Mouse (Mus musculus) left cerebral cortex, adult 2 months (tissue): ENCODE measurements around the gene F8. TPM values are rescaled to one million over a fixed set of nuclear protein-coding genes. Genes with fewer than 3 reads are reported as not detected.
A peak's percentile ranks its signal among the peaks of the same experiment; 100 is the strongest.

Experiments
- DNase-seq, 2 experiments: peaks; one replicate each; pipeline ENCODE4 v3.0.0; 2021 to 2022; ENCODE audit warnings: low spot score in 2 of 2, mixed read lengths in 1 of 2; ENCODE audit errors: extremely low spot score in 1 of 2
- H3K27ac ChIP-seq: fragments of 200-600 bp; 2 replicates; pipeline ENCODE4 v1.8.1; 2022
- H3K4me3 ChIP-seq: fragments of 200-600 bp; 2 replicates; pipeline ENCODE4 v1.8.1; 2022
- CTCF ChIP-seq: fragments of 200-600 bp; IDR thresholded peaks from 2 replicates; pipeline ENCODE4 v1.8.1; 2022; ENCODE audit warnings: antibody characterized with exemption, mild to moderate bottlenecking, moderate library complexity
- intact Hi-C: fragments of 180-260 bp; cut with DNase I; formaldehyde crosslinking; loops from one replicate; pipeline ENCODE4 v1.15.1; 2025
- long read RNA-seq, 2 experiments: library from polyadenylated mRNA; stranded (forward); transcript quantifications; one replicate each; pipeline ENCODE4 v2.0.0; 2021; ENCODE audit warnings: borderline mapping rate in 2 of 2
- total RNA-seq, 2 experiments: library from RNA; stranded (reverse); gene quantifications; 2 replicates each; pipeline ENCODE4 v1.2.3; 2021

The F8 gene
- 1 to 10 TPM; 3.6 TPM for total RNA-seq
- long read RNA-seq, experiment 1 = 0 reads
- long read RNA-seq, experiment 2 = 0 reads

DNA sequence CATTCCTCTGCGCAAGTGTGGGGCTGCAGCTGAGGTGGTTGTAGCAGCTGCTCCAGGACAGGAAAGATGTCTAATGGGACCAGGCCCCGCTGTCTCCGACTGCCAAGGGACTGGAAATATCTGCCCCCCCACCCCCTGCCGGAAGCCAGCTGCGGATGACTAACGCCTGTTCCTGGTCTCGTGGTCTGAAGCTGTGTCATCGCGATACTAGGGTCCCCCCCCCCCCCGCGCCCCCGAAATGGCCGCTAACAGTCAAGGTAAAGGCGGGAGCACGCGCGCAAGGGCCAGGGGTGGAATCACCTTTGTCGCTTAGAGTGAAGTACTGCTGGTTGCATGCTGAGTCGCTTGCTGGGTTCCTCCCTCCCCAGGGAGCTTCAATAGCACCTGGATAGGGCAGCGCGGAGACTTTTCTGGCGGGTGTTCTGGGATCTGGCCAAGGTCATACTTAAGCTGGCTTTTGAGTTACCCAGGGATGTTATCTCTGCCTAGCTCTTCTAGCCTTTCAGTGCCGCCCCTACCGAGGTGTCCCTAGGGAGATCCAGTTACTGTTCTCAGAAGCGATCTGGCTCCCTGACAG lies at the start of gene F8, which contains the start of gene Fundc2:
F8 (minus strand) TSS at position 421 of the 577 bp plus-strand sequence.
Fundc2 (plus strand) TSS at position 205 of the 577 bp plus-strand sequence.
- intact Hi-C loops = loop anchor here (1.0 kb wide), 1 partner anchor 34 kb away; the partner anchor contains the start of genes Brcc3, Cmc4 and Mtcp1
- peak within 1 kb of the TSS; percentile 76 for H3K27ac ChIP-seq
- peak within 1 kb of the TSS; percentile 51 for H3K4me3 ChIP-seq
- no peak for TF ChIP-seq CTCF
- DNase-seq = peak; percentile 19 to 71

DNA sequence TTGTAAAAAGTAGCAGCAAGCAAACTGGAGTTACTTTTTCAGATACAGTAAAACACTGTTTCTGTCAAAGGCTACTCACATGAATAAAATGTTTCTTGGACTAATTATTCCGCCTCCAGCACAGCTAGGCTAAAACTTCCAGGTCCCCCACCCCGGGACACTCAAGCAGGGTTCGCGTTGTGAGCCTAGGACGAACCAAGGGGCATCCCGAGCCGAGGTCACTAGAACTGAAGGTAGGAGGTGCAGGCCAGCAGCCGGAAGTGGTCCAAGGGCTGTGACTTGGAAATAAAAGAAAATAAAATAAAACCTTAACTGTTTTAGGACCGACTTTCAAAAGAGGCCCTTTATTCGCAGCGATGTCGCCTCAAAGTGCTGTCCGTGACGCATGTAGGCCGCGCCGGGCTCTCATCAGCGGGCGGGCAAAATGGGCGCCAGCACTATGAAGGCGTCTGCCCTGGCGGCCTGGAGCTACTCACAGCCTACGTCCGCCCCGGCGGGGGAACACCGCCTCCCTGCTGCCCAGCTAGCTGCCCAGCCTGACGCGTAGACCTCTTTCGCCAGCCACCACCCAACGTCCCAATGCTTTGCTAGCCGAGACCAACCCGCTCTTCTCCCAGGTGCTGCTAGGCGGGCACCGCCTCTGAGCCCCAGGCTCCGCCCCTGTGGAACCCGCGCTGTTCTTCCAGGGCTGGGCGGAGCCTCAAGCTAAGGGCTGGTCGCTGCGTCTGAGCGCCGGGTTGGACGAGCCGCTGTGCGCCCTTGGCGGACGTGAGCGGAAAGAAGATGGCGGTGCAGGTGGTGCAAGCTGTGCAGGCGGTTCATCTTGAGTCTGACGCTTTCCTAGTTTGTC lies 33.7 kb upstream of the F8 start, which contains the start of the genes Cmc4, Mtcp1 and Brcc3:
Cmc4 (minus strand) TSS at position 649 of the 850 bp plus-strand sequence.
Mtcp1 (minus strand) TSS at position 653 of the 850 bp plus-strand sequence.
Brcc3 (plus strand) TSS at position 693 of the 850 bp plus-strand sequence.
- intact Hi-C loops = loop anchor here (1.0 to 10.0 kb wide), 3 partner anchors 34 to 259 kb away; partner anchors contain the start of genes F8, Fundc2 and Vbp1
- DNase-seq = peak; percentile 78 to 84
- Histone ChIP-seq H3K4me3 (peak within 1 kb of the TSS; percentile 63), H3K27ac (peak within 1 kb of the TSS; percentile 83)
- no peak; the same call in none of the 2 replicates for TF ChIP-seq CTCF

DNA sequence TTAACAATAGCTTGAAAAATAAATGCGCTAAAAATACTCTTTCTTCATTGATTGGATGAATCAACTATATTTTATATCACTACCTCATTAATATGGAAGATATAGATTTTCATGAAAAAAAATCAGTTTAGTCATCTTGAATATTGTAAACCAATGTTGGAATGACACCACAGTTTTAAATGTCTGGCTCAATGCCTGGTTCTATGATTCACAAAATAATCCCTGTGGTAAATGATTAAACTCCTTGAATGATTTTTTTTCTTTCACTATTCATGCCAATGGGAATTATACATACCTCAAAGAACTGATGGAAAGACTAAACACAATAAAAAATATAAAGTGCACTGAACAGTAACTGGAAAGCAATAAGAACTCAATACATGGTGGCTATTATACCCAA lies 27.3 kb upstream of the F8 start:
- no peak for DNase-seq
- TF ChIP-seq CTCF = no peak
- H3K27ac ChIP-seq = no peak overlapping the region
- no peak overlapping the region for H3K4me3 ChIP-seq
- intact Hi-C loops = loop anchor here (10.0 kb wide), 1 partner anchor 265 kb away; no protein-coding TSS in a partner anchor

GRCm38 (mm10) chrX:75403350-75403749 lies 20.9 kb upstream of the F8 start:
- Histone ChIP-seq H3K27ac (no peak overlapping the region), H3K4me3 (no peak overlapping the region)
- no peak for DNase-seq
- intact Hi-C loops = no loop called here
- TF ChIP-seq CTCF = no peak

DNA sequence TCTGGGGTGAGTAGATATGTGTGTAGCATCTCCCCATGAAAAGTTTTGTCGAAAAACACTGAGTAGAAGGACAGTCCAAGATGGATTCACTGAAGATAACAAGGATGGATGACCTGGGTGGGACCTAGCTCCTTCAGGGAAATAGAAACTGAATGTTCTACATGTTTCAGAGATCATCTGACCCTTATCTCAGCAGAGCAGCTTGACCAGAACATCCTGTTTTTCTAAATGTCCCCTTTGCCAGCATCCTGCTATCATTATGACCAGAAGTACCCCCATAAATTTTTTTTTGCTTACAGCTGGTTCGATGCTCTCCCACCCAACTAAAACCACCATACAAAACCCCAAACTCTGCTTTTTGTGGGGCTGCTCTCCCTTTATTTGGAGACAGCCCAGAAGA lies 20.3 kb upstream of the F8 start:
- intact Hi-C loops = no loop called here
- TF ChIP-seq CTCF = no peak
- DNase-seq = no peak
- Histone ChIP-seq H3K4me3 (no peak overlapping the region), H3K27ac (no peak overlapping the region)

- TF ChIP-seq CTCF = no peak
- intact Hi-C loops = no loop called here
- no peak for DNase-seq
Measured at GRCm38 (mm10) chrX:75399471-75399870, 17.1 kb upstream of the F8 start.

GRCm38 (mm10) chrX:75381699-75382098 lies 716 bp downstream of the F8 start:
- intact Hi-C loops = loop anchor here (1.0 to 2.0 kb wide), 2 partner anchors 35 to 251 kb away; partner anchors contain the start of genes Brcc3, Cmc4, Mpp1 and Mtcp1
- Histone ChIP-seq H3K27ac (peak overlapping the region; percentile 8), H3K4me3 (peak overlapping the region; percentile 51)
- DNase-seq = no peak
- TF ChIP-seq CTCF = no peak

More at GRCm38 (mm10) chrX:75399471-75399870, 17.1 kb upstream of the F8 start:
- Histone ChIP-seq H3K27ac (no peak overlapping the region), H3K4me3 (no peak overlapping the region)

GRCm38 (mm10) chrX:75381176-75381575 lies 1.2 kb downstream of the F8 start:
- no peak for DNase-seq
- H3K4me3 ChIP-seq = no peak overlapping the region
- no peak overlapping the region for H3K27ac ChIP-seq
- intact Hi-C loops = loop anchor here (2.0 kb wide), 1 partner anchor 250 kb away; the partner anchor contains the start of gene Mpp1
- no peak for TF ChIP-seq CTCF

GRCm38 (mm10) chrX:75376815-75377214 lies 5.6 kb downstream of the F8 start:
- intact Hi-C loops = no loop called here
- TF ChIP-seq CTCF = no peak
- H3K4me3 ChIP-seq = no peak overlapping the region
- no peak for DNase-seq
- H3K27ac ChIP-seq = no peak overlapping the region

DNA sequence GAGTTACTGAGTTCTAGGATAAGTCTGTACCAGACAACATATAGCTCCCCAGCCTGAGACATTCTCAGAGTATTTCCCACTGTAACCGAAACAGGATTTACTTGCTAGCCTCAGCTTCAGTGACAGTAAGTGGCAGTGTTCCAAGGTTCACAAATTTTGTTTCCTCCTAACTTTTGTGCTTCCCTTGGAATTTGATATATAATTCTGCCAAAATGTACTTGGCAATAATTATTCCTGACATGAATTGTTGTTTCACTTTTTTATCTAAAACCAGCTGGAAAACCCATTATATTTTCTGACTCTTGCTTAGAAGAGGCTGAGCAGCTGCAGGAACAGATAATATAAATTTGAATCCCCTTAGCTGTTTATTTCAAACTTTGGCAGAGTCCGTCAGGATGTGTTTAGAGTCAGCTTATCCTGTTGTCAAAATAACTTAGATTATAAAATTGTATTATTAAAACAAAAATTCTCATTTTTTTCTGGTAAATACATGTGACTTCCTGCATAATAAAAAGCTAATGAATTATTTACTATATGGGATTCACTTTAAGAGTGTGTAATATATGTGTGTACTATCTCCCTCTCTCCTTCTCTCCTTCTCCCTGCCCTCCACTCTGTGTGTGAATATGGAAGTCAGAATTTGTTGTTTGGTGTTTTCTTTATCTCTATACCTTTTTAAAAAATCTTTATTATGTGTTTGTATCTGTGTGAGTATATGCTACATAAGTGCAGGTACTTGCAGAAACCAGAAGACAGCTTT lies 9.6 kb downstream of the F8 start:
- intact Hi-C loops = no loop called here
- H3K27ac ChIP-seq = no peak overlapping the region
- no peak for TF ChIP-seq CTCF
- DNase-seq = no peak
- H3K4me3 ChIP-seq = no peak overlapping the region

- TF ChIP-seq CTCF = no peak
- DNase-seq = no peak
- intact Hi-C loops = no loop called here
- Histone ChIP-seq H3K4me3 (no peak overlapping the region), H3K27ac (no peak overlapping the region)
Measured at GRCm38 (mm10) chrX:75370197-75370596, 12.2 kb downstream of the F8 start.
